9 mouse cellular contexts compared by ENCODE assay signal in genomic region chr12:86037235-86037921, GRCm38 (mm10). TPM values are rescaled to one million over a fixed set of nuclear protein-coding genes. Genes with fewer than 3 reads are reported as not detected.
DNase-seq lines count a peak whose midpoint lies in the region; ATAC-seq and TF ChIP-seq lines count a peak whose summit lies in the region.
"Had no signal": no experiment of that assay in that cellular context is flagged by ENCODE, and none has a peak within 500 bp of the region (broad histone marks: within the 10 kb centered on the region; RNA-seq: fewer than 3 reads in every experiment).

No protein-coding gene starts in this region.

- no peak for TF ChIP-seq CTCF in forebrain, postnatal 0 days (IDR thresholded peaks at IDR 0.05; ENCODE audit: low read depth)

- DNase-seq in forebrain, postnatal 0 days = no peak
- DNase-seq in midbrain, embryonic 11.5 days (ENCODE audit: low spot score, missing footprints) = peak; percentile 85
- peak; percentile 72 for DNase-seq in limb, embryonic 14.5 days (ENCODE audit: low spot score)
- no peak for DNase-seq in thymus, postnatal 25 days
- no peak for DNase-seq in right cerebral cortex, adult 2 months (ENCODE audit: low spot score in 2 of 2)
- no peak for DNase-seq in spleen, postnatal 36 days (ENCODE audit: low spot score in 2 of 2)
- DNase-seq: gastrocnemius, postnatal 25 days had no signal

- no peak for TF ChIP-seq POLR2A in limb, embryonic 14.5 days (IDR thresholded peaks at IDR 0.05; ENCODE audit: borderline replicate concordance, extremely low read depth, insufficient read depth, insufficient read length)

- ATAC-seq in forebrain, embryonic 13.5 days = no peak
- ATAC-seq in forebrain, postnatal 0 days = no peak
- ATAC-seq in midbrain, embryonic 11.5 days (ENCODE audit: low FRiP score) = no peak
- ATAC-seq in midbrain, embryonic 15.5 days (replicated peaks) = no peak
- ATAC-seq in limb, embryonic 14.5 days (ENCODE audit: low FRiP score, low read depth) = peak; percentile 87

- H3K9me3 ChIP-seq in forebrain, embryonic 13.5 days (replicated peaks) = no peaks in the 10 kb centered on the region
- H3K9me3 ChIP-seq in forebrain, postnatal 0 days (ENCODE audit: low read length) = no peaks in the 10 kb centered on the region
- H3K9me3 ChIP-seq in midbrain, embryonic 11.5 days (ENCODE audit: control insufficient read depth, low read length) = no peaks in the 10 kb centered on the region
- H3K9me3 ChIP-seq in midbrain, embryonic 15.5 days = no peaks in the 10 kb centered on the region
- H3K9me3 ChIP-seq in limb, embryonic 14.5 days (ENCODE audit: control insufficient read depth, low read length) = no peaks in the 10 kb centered on the region

- peak overlapping the region; percentile 35; the same call in 1 of the 2 replicates for H3K27ac ChIP-seq in forebrain, embryonic 13.5 days
- H3K27ac ChIP-seq in forebrain, postnatal 0 days (ENCODE audit: low read depth, low read length) = no peak overlapping the region
- H3K27ac ChIP-seq in midbrain, embryonic 11.5 days (ENCODE audit: low read depth, low read length) = no peak overlapping the region
- no peak overlapping the region for H3K27ac ChIP-seq in midbrain, embryonic 15.5 days
- peak overlapping the region; percentile 76 for H3K27ac ChIP-seq in limb, embryonic 14.5 days (replicated peaks; ENCODE audit: low read depth, low read length)

- 27% methylated on average over 12 of the region's 12 CpGs for WGBS in forebrain, embryonic 13.5 days
- WGBS in forebrain, postnatal 0 days = 37% methylated on average over 12 of the region's 12 CpGs
- WGBS in midbrain, embryonic 11.5 days = 28% methylated on average over 12 of the region's 12 CpGs
- 31% methylated on average over 12 of the region's 12 CpGs for WGBS in midbrain, embryonic 15.5 days
- WGBS in limb, embryonic 14.5 days = 11% methylated on average over 12 of the region's 12 CpGs

- 0 out of 2 replicates have a peak, but pooled peaks cover 4% of the 10 kb centered on the region for H3K36me3 ChIP-seq in forebrain, embryonic 13.5 days (ENCODE audit: poor library complexity, severe bottlenecking)
- H3K36me3 ChIP-seq in forebrain, postnatal 0 days (ENCODE audit: insufficient read depth) = no peaks in the 10 kb centered on the region
- no peaks in the 10 kb centered on the region for H3K36me3 ChIP-seq in midbrain, embryonic 11.5 days (ENCODE audit: control insufficient read depth, insufficient read depth, low read length)
- H3K36me3 ChIP-seq in midbrain, embryonic 15.5 days (replicated peaks) = no peaks in the 10 kb centered on the region
- H3K36me3 ChIP-seq in limb, embryonic 14.5 days (ENCODE audit: control insufficient read depth, insufficient read depth, low read length) = 0 out of 2 replicates have a peak, but pooled peaks cover 3% of the 10 kb centered on the region

- no peak overlapping the region for H3K9ac ChIP-seq in forebrain, embryonic 13.5 days
- no peak overlapping the region for H3K9ac ChIP-seq in forebrain, postnatal 0 days
- H3K9ac ChIP-seq in midbrain, embryonic 11.5 days (ENCODE audit: low read length) = no peak overlapping the region
- no peak overlapping the region for H3K9ac ChIP-seq in midbrain, embryonic 15.5 days
- H3K9ac ChIP-seq in limb, embryonic 14.5 days (ENCODE audit: low read depth, low read length, severe bottlenecking) = peak overlapping the region; percentile 12; the same call in 1 of the 2 replicates

- peaks cover 17% of the 10 kb centered on the region for H3K4me1 ChIP-seq in forebrain, embryonic 13.5 days
- no peaks in the 10 kb centered on the region for H3K4me1 ChIP-seq in forebrain, postnatal 0 days (ENCODE audit: insufficient read depth)
- peaks cover 8% of the 10 kb centered on the region; the same call in 1 of the 2 replicates for H3K4me1 ChIP-seq in midbrain, embryonic 11.5 days (ENCODE audit: control insufficient read depth, insufficient read depth, low read length)
- H3K4me1 ChIP-seq in midbrain, embryonic 15.5 days = peaks cover 13% of the 10 kb centered on the region
- H3K4me1 ChIP-seq in limb, embryonic 14.5 days (ENCODE audit: control insufficient read depth, insufficient read depth, low read length) = peaks cover 25% of the 10 kb centered on the region

- H3K27me3 ChIP-seq in forebrain, embryonic 13.5 days = no peaks in the 10 kb centered on the region
- H3K27me3 ChIP-seq in forebrain, postnatal 0 days (ENCODE audit: insufficient read depth, low read length) = no peaks in the 10 kb centered on the region
- no peaks in the 10 kb centered on the region for H3K27me3 ChIP-seq in midbrain, embryonic 11.5 days (ENCODE audit: control insufficient read depth, insufficient read depth, low read length)
- H3K27me3 ChIP-seq in midbrain, embryonic 15.5 days (replicated peaks) = no peaks in the 10 kb centered on the region
- no peaks in the 10 kb centered on the region for H3K27me3 ChIP-seq in limb, embryonic 14.5 days (ENCODE audit: control insufficient read depth, insufficient read depth, low read length)

- H3K4me3 ChIP-seq in forebrain, embryonic 13.5 days = no peak overlapping the region
- H3K4me3 ChIP-seq in forebrain, postnatal 0 days (ENCODE audit: low read depth, low read length) = no peak overlapping the region
- H3K4me3 ChIP-seq in midbrain, embryonic 11.5 days (ENCODE audit: low read depth, low read length) = no peak overlapping the region
- H3K4me3 ChIP-seq in midbrain, embryonic 15.5 days = no peak overlapping the region
- H3K4me3 ChIP-seq in limb, embryonic 14.5 days (replicated peaks; ENCODE audit: low read length) = no peak overlapping the region

- H3K4me2 ChIP-seq in forebrain, embryonic 13.5 days = no peak overlapping the region
- no peak overlapping the region for H3K4me2 ChIP-seq in forebrain, postnatal 0 days (ENCODE audit: low read depth)
- H3K4me2 ChIP-seq in midbrain, embryonic 11.5 days = no peak overlapping the region
- no peak overlapping the region for H3K4me2 ChIP-seq in midbrain, embryonic 15.5 days
- peak overlapping the region; percentile 13; the same call in 1 of the 2 replicates for H3K4me2 ChIP-seq in limb, embryonic 14.5 days (replicated peaks; ENCODE audit: low read depth, low read length, severe bottlenecking)

RNA-seq across cellular contexts. Expression of gene Tgfb3, which starts 41.5 kb away (rescaled TPM):
- 5.7 and 5.9 TPM in 2 replicates for polyA plus RNA-seq in forebrain, embryonic 13.5 days (2015; fragmentation: Nextera tagmentation; extraction: Ambion mirVana)
- 6.5 and 7.3 TPM in 2 replicates for total RNA-seq in forebrain, postnatal 0 days (2014; rRNA removed)
- polyA plus RNA-seq in forebrain, postnatal 0 days (2015; fragmentation: Nextera tagmentation; extraction: Ambion mirVana) = 5.3 and 6.8 TPM in 2 replicates
- 3.5 and 4.6 TPM in 2 replicates for polyA plus RNA-seq in midbrain, embryonic 11.5 days (2014; fragmentation: Nextera tagmentation; extraction: Ambion mirVana)
- 3.5 and 4.7 TPM in 2 replicates for polyA plus RNA-seq in midbrain, embryonic 15.5 days (2015; fragmentation: Nextera tagmentation; extraction: Ambion mirVana)
- polyA plus RNA-seq in limb, embryonic 14.5 days (2012; rRNA removed) = 85.0 and 87.3 TPM in 2 replicates
- 64.7 and 70.4 TPM in 2 replicates for polyA plus RNA-seq in limb, embryonic 14.5 days (2014; fragmentation: Nextera tagmentation; extraction: Ambion mirVana)

RNA-seq across cellular contexts. Expression of gene Ift43, which starts 45.0 kb away (rescaled TPM):
- 91.3 and 104 TPM in 2 replicates for polyA plus RNA-seq in forebrain, embryonic 13.5 days (2015; fragmentation: Nextera tagmentation; extraction: Ambion mirVana)
- 12.9 and 19.5 TPM in 2 replicates for total RNA-seq in forebrain, postnatal 0 days (2014; rRNA removed)
- 33.9 and 35.3 TPM in 2 replicates for polyA plus RNA-seq in forebrain, postnatal 0 days (2015; fragmentation: Nextera tagmentation; extraction: Ambion mirVana)
- polyA plus RNA-seq in midbrain, embryonic 11.5 days (2014; fragmentation: Nextera tagmentation; extraction: Ambion mirVana) = 89.8 and 95.4 TPM in 2 replicates
- 47.3 and 47.9 TPM in 2 replicates for polyA plus RNA-seq in midbrain, embryonic 15.5 days (2015; fragmentation: Nextera tagmentation; extraction: Ambion mirVana)
- polyA plus RNA-seq in limb, embryonic 14.5 days (2012; rRNA removed) = 41.2 and 48.7 TPM in 2 replicates
- 75.5 and 84.1 TPM in 2 replicates for polyA plus RNA-seq in limb, embryonic 14.5 days (2014; fragmentation: Nextera tagmentation; extraction: Ambion mirVana)

Comparison
In these comparisons a context has a peak if more than half of its experiments do, and no peak if none do; other contexts are left out.
1. H3K27ac ChIP-seq: peak in forebrain, embryonic 13.5 days (single experiment) and limb, embryonic 14.5 days (single experiment); none in forebrain, postnatal 0 days (single experiment), midbrain, embryonic 11.5 days (single experiment) and midbrain, embryonic 15.5 days (single experiment).
2. DNase-seq: peak in midbrain, embryonic 11.5 days (single experiment) and limb, embryonic 14.5 days (single experiment); none in forebrain, postnatal 0 days (single experiment), thymus, postnatal 25 days (single experiment), right cerebral cortex, adult 2 months (0 of 2) and spleen, postnatal 36 days (0 of 2).